Mouse (Mus musculus) urinary bladder, postnatal 36 days (tissue): Measurements from ENCODE around the gene Gm20777.
"Not testable (repeated sequence)": the region's sequence is repeated elsewhere in the genome, so short reads cannot be mapped to it uniquely, and the experiment has no call there.

ENCODE experiments used
- DNase-seq, 2 experiments: peaks; one replicate each; pipeline ENCODE4 v3.0.0; 2022; ENCODE audit warnings: low spot score in 2 of 2, mixed read lengths in 1 of 2

Gene Gm20777

DNA sequence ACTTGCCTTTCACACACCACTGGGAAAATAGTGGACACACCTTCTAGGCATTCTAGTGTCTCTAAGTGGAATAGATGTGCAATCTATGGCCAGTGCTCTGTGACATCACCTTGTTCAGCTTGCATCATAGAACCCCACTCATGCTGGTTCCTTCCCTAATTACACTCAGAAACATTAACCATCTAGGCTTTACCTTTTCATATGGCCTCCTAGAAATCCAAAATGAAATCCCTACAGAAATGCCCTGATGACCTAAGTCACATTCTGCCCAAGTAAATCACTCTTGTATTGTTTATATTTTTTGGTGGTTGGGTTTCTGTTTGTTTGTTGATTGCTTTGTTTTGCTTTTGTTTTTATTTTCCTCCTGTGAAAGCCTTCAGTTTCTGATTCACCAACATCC is at the start of gene Gm20777:
Gm20777 (minus strand) TSS at position 101 of the 400 bp plus-strand sequence.
- not testable (repeated sequence) for DNase-seq

GRCm38 (mm10) chrY:10709551-10709950 is 42.7 kb downstream of the Gm20777 start:
- DNase-seq = peak; percentile 33 to 64

- DNase-seq = not testable (repeated sequence)
Observed at GRCm38 (mm10) chrY:10708761-10709160, 43.5 kb downstream of the Gm20777 start.

DNA sequence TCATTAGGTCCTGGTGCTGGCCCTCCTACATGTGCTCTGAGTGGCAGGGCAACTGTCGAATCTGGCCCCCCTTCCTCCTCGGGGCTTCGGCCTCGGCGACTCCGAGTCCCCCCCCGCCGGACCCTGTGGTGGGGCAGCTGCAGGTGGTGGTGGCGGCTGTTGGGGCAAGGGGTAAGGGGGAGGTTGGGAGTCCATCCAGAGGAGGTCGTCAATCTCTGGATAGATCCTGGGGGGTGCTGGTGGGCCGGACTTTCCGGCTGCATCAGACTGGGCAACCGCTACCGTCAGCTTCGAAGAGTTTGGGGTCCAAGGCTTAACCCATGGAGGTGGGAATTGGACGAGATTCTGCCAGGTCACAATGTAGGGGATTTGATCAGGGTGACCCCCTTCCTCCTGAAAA is 44.0 kb downstream of the Gm20777 start:
- not testable (repeated sequence) for DNase-seq

- DNase-seq = not testable (repeated sequence)
Observed at GRCm38 (mm10) chrY:10706686-10707085, 45.6 kb downstream of the Gm20777 start.
